Mouse (Mus musculus): Measurements from ENCODE around the gene Samm50.

Samm50 gene

DNA sequence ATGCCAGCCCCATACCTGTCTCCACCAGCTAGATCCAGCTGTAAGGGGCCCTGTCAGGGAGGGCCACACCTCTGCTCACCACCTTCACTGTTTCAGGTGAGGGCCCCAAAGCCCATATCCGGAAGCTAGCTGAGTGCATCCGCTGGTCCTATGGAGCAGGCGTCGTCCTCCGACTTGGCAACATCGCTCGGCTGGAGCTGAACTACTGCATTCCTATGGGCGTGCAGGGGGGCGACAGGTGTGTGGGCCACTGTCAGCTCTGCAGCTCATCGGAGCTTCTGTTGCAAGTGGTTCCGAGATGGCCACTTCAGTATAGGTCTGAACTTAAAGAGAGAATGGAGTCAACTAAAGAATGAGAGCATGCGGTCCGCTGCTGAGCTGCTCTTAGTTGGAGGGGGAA, 18.9 kb downstream of the Samm50 start:
- in situ Hi-C loops (cut with MboI; ENCODE audit: low sequenced_read_pairs), result loop anchor here (10.0 kb wide), 1 partner anchor 404 kb away; no protein-coding TSS in a partner anchor

DNA sequence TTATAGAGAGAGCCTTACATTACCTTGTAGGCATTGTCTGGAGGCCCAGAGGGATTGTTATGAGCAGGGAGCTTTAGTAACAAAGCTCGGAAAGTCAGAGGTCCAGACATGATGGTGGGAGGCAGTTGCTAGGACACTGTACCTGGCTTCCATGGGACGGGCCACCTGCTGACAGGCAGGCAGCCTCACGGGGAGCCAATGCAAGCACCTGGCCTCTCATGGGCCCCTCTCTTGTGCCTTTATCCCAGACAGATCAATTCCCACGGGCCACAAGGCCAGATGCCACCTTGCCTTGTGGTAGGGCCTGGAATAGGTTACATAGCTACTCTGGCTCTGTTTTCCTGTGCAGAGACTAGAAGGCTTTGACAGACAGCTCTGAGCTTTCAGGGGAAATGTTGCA, 19.5 kb downstream of the Samm50 start:
- in situ Hi-C loops (cut with MboI; ENCODE audit: low sequenced_read_pairs), result loop anchor here (10.0 kb wide), 1 partner anchor 403 kb away; no protein-coding TSS in a partner anchor

DNA sequence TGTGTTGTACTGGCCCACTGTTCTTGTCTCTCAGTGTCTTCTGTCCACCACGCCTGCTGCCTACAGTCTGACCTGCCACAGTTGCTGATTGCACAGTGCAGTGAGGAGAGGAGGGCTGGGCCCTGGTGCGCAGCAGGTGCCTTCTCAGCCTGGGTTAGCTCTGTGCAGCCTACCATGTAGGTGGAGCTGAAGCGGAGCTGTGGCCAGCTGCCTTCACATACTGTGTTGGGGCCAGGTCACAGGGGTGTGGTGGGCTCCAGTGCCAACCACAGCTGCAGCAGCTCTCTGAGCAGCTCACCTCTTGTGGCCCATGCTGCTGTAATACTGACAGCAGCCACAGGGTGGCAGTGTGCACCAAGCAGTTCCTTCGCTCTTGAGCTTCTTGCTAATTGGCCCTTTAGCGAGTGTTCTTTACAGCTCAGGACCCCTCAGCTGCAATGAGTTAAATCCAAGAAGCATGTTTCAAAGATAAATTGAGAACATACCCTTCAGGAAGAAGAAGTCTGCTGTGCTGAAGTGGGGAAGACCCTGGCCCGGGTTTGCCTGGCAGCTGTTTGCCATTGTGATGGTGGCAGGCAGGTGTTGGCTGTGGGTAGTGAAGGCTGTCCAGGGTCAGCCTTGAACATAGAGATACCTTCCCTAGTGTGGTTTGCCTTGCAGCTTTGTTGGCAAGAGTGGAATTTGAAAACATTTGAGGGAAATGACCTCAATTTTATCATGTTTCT, 20.2 kb downstream of the Samm50 start:
- in situ Hi-C loops (cut with MboI; ENCODE audit: low sequenced_read_pairs), result loop anchor here (10.0 kb wide), 1 partner anchor 403 kb away; no protein-coding TSS in a partner anchor

DNA sequence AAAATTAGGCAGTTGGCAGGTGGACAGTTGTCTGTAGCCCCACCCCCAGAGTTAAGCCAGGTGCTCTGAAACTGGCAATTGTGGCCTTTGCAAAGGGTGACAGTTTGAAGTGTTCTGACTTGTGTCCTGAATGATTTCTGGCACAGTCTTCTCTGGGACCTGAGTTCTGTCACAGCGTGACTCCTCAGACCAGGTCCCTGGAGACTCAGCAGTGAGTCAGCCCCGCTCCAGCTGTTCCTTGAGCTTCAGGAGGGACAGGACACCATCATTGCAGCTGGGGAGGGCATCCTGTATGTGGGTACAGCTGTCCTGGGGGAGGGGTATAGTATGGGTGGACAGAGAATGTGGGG, 20.7 kb downstream of the Samm50 start:
- in situ Hi-C loops (cut with MboI; ENCODE audit: low sequenced_read_pairs), result loop anchor here (10.0 kb wide), 1 partner anchor 402 kb away; no protein-coding TSS in a partner anchor

DNA sequence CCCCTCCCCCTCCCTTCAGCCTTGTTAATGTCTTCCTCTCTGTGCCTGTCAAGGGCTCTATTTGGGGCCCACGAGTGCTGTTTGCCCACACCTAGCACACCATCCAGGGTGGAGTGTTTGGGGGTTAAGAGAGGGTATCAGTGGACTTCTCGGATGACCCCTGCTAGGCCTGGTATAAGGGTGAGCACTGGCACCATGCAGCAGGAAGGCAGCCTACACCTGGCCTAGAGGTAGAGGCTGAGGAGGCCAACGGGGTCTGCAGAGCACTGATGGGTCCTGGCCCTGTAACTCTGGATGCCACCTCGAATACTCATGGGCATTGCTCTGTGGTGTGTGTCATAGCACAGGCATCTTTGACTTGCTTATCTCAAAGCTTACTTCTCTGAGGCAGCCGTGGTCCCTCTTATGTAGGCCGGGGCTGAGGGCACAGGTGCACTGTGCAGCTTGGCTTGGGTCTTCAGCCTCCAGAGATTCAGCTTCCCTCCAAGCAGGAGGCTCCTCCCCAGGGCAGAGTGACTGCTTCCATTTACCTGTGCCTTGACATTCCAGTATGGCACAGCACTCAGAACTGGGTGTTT, 21.2 kb downstream of the Samm50 start:
- in situ Hi-C loops (cut with MboI; ENCODE audit: low sequenced_read_pairs), result loop anchor here (10.0 kb wide), 1 partner anchor 402 kb away; no protein-coding TSS in a partner anchor

DNA sequence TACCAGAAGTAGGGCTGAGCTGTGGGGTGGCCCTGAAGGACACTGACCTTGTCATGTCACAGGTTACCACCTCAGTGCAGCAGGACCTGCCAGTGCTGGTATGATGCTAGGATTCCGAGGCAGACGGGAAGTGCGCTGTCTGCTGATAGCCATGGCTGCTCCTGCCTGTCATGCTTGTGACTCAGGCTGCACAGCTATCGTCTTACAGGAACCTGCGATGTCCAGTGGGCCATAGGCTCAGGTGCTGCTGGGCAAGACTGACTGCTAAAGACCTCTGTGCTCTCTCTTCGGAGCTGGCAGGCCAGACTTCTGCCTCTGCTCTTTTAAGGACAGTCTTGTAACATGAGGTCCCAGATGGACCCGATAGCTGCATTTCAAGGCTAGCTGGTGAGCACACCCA, 22.4 kb downstream of the Samm50 start:
- in situ Hi-C loops (cut with MboI; ENCODE audit: low sequenced_read_pairs), result loop anchor here (10.0 kb wide), 1 partner anchor 400 kb away; no protein-coding TSS in a partner anchor

DNA sequence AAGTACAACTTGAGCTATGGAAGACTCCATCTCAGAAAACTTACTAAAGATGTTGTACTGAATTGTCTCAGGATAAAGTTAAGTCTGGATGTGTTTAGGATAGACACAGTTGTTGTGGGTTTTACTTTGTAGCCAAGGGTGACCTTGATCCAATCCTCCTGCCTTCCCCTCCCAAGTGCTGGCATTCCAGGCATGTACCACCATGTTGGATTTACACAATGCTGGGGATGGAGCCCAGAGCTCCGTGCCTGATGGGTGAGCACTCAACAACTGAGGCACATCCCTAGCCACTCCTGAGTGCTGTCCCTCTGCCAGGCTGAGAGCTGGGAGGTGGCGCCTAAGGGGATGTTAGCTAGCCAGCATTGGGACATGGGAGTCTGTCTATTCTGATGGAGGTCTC, 23.2 kb downstream of the Samm50 start:
- in situ Hi-C loops (cut with MboI; ENCODE audit: low sequenced_read_pairs), result loop anchor here (10.0 kb wide), 1 partner anchor 400 kb away; no protein-coding TSS in a partner anchor

DNA sequence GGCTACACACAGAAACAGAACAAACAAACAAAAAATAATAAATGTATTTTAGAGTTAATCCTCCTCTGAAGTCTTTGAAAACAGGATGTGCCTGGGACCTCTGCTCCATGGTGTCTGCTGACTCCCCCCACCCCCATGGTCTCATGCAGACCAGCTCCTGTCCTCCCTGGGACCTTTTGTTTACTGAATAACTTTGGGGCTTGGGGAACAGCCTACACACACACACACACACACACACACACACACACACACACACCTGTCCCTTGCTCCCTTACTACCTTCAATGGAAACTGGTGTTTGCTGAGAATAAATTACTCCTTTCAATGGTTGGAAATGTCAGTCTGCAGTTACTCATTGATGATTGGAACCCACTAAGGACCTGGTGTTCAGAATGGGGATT, 24.0 kb downstream of the Samm50 start:
- in situ Hi-C loops (cut with MboI; ENCODE audit: low sequenced_read_pairs), result loop anchor here (10.0 kb wide), 1 partner anchor 399 kb away; no protein-coding TSS in a partner anchor

DNA sequence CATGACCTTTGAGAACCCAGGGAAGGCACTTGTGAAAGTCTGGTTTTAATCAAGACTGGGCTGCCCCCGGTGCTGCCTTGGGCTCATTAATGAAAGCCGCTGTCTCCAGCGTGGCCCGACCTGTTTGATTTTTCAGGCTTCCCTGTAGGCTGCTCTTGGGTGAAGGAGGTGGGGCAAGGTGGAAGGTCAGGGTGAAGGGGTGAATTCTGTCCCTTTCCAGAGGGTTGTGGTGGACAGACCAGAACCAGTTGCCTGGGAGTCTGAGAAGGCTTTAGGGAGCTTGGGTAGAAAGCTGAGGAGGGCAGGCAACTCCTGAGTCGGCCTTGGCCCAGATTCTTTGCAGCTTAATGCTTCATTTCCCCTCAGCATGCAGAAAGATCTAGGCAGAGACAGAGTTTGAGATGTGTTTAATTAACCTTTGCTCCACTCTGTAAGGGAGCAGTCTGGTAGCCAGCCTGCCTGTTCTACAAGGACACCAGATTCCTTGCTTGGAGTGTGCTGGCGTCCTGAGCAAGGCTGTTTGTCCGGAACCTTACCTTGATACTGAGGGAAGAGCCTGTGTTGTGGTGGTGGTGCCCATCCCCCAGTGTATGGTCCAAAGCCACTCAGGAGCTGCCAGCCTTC, 24.5 kb downstream of the Samm50 start:
- in situ Hi-C loops (cut with MboI; ENCODE audit: low sequenced_read_pairs), result loop anchor here (10.0 kb wide), 1 partner anchor 398 kb away; no protein-coding TSS in a partner anchor

DNA sequence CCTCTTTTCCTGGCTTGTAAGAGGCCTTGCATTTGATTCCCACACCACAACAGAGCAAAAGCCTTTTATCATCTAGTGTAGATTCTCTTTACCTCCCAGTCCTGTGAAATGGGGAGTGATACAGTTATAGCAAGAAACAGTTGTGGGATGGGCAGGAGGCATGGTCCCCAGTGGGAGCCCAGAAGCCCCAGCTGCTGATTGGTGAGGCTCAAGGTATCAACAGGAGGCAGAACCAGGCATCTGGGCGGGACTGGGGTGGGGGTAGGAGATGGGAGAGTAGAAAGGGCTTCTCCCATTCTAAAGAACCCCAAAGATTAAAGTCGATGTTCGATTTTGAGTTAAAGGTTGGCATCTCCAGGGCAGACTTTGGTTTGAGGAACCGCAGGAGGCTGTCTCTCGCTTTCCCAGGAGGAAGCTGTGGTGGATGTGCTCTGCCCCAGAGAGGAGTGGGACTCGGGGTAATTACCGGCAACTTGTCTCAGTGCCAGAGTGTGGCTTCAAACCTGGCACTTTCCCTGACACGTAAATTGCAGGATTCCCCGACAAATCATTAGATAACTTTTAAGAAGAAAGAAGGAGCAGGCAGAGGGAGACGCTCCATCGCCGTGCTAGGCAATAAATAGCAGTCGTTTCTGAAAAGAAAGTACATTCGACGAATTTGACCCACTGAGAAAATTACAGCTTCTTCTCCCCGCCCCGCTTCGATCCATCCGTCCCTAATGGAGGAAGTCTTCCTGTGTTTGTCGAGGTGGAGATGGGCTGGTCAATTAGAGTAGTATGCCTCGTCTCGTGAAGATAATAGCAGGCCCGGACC, 26.1 kb downstream of the Samm50 start:
- in situ Hi-C loops (cut with MboI; ENCODE audit: low sequenced_read_pairs), result loop anchor here (10.0 kb wide), 1 partner anchor 397 kb away; no protein-coding TSS in a partner anchor

DNA sequence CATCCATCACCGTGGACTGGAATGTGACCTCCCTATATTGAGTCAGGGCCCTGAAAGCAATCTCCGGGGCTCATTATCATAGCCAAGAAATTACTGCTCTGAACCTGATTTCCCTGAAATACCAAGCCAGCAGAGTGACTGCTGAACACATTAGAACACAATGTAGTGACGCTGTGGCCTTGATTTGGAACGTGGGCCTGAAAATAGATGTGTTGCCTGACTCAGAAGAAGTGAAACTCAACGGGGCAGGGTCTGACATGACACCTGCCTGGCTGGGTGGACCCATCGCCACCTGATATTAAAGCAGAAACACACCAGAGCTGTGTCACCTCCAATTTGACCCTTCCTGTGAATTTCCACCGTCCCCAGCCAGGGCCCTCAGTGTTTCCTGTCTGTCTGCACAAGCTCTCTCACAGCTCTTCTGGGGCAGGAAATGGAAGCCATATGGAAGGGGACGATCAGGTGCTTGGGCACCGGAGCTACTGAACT, 26.8 kb downstream of the Samm50 start:
- in situ Hi-C loops (cut with MboI; ENCODE audit: low sequenced_read_pairs), result loop anchor here (10.0 kb wide), 1 partner anchor 396 kb away; no protein-coding TSS in a partner anchor

DNA sequence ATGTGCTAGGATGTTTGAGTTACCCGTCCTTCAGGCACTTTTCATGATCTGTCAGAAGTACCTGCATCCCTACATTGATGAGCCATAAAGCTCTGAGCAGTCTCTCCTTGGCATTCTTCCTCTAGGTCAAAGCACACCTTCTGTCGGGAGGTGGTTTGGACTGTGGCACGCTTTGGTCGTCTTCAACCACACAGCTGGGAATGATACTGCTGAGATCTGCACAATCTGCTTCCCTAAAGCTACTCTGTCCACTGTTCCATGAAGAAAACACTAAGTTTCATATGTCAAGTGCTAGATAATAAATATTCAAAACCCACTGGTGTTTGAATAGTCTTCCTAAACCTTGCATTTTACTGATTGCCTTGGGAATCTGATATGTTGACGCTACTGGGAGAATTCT, 29.5 kb downstream of the Samm50 start:
- in situ Hi-C loops (cut with MboI; ENCODE audit: low sequenced_read_pairs), result no loop called here

DNA sequence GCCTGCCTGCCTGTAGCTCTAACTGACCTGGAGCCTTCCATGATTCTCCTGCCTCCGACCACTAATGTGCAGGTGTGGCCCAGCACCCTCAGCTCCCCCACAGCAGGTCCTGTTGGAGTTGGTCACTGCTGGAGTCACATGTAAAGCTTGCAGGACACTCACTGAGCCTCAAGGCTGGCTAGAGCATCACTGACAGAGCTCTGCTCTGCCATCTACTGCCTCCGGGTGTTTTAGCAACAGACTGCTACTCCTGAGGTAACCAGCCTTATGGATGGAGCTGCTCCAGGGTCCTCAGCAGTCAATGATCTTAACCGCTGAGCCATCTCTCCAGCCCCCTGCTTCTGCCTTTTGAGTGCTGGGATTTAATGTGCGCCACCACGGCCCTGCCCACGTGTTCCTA, 31.4 kb downstream of the Samm50 start:
- in situ Hi-C loops (cut with MboI; ENCODE audit: low sequenced_read_pairs), result no loop called here

DNA sequence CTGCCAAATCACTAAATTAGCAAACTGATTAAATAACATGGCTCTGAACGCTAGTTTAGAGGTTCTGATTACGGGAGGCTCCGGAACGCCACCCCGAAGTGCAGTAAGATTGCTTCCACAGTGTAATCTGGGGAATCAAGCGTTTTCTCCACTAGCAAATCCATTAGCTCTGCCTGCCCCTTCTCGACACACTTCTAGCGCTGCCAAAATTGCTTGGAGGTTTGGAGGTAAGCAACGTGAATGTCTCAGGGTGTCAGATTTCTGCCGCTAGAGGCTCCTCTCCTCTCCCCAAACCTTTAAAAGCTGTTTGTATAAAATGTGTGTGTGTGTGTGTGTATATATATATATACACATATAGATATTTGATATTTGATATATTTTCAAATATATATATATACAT, 32.7 kb downstream of the Samm50 start:
- in situ Hi-C loops (cut with MboI; ENCODE audit: low sequenced_read_pairs), result no loop called here

DNA sequence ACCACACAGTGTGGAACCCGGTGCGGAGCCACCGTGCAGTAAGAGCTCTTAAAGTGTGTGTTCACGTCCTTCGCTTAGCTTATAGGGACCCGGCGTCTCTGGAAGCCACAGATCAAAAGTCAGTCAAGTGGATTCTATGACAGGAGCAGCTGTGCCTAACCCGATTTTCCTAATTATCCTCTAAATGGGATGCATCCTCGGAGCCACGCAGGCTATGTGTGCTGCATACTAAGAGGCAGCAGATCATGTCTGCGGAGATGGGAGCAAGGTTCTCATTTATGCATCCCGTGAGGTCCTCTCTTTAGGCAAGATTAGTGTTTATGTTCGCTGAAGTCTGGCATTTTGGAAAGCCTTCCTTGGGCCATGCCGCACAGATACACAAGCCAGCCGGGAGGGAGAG, 34.9 kb downstream of the Samm50 start:
- in situ Hi-C loops (cut with MboI; ENCODE audit: low sequenced_read_pairs), result no loop called here

DNA sequence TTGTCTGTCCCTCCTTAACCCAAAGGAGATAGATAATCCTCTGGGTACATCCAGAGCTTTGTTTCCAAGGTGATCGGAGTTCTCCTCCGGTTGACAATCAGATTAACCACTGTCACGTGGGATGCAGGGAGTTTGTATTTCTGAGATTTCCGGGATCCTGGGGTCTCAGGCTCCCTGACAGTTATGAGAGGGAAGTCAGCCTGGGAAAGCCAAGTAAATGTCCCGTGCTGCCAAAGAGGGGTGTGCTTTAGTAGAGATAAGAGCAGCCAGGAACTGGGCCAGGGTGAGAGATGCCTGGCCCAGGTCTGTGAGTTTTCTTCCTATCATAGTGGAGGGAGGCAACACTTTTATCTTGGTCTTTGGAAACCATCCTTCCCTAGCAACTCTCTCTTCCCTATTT, 38.6 kb downstream of the Samm50 start:
- in situ Hi-C loops (cut with MboI; ENCODE audit: low sequenced_read_pairs), result no loop called here

DNA sequence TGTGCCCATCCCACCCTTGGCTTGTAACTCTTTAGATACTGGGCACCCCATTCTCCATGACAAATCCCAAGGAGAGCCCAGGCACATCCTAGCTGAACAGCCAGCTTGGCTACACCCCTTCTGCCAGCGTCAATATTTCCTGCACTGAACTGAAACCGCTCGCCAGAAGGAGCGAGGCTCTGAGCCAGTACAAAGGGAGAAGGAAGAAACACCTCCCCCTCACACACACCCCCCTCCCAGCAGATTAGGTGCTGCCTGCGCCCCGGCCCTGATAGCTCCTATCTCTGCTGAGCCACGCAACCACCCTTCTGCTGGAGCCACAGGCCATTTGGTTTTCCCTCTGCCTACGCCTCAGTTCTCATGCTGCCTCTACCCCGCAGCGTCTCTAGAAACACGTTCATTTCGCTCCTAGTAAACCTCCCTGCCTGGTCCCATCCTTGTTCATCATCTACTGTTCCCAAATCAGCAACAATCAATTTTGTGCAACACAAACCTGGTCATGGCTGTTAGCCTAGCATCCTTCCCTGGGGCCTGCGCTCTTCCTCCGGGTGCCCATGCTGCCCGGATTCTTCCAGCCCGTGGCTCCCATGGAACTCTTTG, 39.2 kb downstream of the Samm50 start:
- in situ Hi-C loops (cut with MboI; ENCODE audit: low sequenced_read_pairs), result no loop called here

DNA sequence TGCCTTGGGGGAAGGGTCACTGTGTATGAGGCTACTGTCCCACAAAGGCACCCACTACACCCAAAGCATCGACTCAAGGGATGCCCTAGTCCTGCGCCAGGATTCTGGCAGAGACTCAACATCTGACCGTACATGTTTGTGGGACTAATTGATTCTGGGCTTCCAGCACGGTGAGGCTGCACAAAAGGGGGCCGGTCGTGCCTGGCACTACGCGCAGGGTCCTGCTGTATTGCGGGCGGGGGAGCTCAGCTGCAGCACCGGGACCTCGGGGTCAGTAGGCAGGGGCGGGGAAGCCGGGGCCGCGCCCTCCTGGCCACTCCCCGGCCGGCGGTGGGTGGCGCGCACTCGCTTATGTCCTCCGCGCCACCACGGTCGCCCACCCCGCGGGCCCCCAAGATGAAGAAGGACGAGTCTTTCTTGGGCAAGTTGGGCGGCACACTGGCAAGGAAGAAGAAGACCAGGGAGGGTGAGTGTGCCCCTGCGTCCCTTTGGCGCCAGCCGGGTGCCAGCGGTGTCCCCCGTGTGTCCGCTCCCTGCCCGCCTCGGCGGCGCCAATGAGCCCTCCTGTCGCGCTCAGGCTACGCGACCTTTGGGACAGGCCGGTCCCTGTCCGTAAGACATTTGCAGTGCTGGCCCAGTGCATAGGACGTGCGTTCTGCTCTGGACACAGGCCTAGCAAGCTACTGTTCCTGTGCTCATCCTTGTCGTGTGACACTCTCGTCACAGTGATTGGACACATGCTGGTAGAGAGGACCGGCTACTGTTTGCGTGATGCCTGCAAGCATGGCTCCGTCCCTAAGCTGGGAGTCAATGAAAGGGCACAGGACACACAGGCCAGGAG, 39.9 kb downstream of the Samm50 start, which contains the start of gene Parvb:
TSS of gene Parvb (plus strand) at position 323 of the 841 bp plus-strand sequence.
- in situ Hi-C loops (cut with MboI; ENCODE audit: low sequenced_read_pairs), result no loop called here

DNA sequence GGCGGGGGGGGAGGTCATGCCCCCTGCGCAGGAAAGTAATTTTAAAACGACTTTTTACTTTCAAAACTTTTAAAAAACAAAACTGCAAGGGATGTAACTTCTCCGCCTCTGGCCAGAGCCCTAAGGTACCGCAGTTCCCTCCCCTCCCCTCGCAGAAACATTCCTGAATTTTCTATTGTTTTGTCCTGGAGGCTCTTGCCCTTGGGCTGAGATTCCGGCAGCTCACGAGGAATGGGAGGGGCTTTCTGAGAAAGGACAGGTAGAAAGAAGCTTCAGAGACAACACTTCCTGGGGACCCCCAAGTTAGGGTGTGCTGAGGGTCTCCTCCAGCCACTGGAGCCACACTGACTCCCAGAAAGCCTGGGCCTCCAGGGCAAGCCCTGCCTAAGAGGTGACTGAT, 40.6 kb downstream of the Samm50 start:
- in situ Hi-C loops (cut with MboI; ENCODE audit: low sequenced_read_pairs), result no loop called here
